Mouse (Mus musculus): ENCODE data around the gene Neurl4. TPM values are rescaled to one million over a fixed set of nuclear protein-coding genes. Genes with fewer than 3 reads are reported as not detected.

Gene Neurl4
- total RNA-seq (2023) = 44.9 TPM

DNA sequence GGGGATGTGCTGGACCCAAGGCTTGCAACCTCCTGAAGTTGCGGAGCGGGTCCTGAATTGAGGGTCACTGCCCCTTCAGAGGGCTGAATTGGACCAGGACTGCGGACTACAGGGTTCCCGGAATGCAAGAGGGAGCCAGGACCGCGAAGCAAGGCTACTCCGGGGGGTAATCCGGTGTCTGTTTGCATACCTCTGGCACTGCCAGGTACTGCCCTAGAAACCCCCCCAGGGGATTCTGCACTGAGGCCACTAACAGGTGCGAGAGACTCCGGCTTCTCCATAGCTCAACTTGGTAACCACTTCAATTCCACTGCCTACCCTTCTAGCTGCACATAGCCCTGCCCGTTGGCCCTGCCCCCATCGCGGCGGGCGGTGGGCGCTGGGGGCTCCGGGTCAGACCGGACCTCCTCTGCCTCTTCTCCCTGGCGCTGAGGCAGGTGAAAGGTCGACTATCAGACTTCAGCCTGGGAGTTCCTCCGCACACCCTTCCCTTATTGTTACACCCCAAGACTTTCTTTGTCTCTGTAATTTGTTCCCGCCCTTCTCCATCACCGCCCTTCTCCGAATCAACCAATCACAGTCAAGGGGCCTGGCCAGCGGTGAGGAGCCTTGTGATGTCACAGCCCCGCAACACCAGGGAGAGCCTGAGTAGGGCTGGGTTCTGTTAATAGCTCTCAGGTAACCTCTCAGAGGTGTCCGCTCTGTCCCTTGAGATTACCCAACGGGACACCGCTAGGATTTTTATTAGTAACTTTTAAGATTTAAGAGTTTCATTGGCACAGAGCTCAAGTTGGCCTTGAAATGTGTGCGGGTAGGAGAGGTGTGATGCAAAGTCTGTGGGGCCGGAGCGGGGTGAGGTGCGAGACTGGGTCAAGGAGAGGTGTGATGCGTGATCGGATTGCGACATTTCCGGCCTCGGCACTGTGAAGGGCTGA, at the start of gene Neurl4, which contains the start of gene 2810408A11Rik:
Gene Neurl4, plus strand, starts transcription at position 602 of the 935 bp plus-strand sequence.
Gene 2810408A11Rik, minus strand, starts transcription at position 517 of the 935 bp plus-strand sequence.

DNA sequence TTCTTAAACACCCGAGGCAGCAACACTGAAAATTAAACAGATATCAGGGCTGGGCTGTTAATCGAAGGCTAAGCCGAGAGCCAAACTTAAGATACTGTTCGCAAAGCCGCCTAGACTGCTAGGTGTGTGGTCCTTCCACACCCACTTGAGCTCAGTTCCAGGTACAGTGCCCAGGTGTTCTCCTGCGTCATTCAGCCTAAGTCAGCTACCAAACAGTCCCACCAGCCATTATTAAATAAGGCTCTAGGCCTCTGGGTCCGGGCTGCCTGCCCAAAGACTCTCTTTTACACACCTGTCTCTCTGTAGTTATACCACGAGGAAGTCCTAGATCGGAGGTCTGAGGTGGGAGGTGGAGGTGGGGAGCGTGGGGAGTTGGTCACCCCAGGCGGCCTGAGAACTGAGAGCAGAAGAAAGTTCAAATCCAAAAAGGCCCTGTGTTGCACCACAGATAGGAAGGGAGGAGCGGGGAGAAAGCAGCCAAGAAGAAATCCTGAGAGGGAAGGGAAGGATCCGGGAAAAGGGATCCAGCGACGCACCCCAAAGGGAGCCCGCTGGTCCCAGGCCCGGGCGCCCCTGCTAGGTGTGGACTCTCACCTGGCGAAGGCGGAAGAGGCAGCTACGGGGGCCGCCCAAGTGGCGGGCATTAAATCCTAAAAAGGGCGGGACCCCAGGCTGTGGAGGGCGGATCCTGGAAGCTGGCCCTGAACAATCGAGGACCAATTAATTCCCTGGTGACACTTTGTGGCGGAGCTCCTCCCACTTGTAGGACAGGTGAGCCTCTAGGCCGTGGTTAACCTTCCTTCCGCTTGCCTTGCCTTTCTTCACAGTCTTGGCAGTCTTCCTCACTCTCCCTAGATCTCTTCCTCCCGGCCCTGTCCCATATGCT, 42.5 kb upstream of the Neurl4 start, which contains the start of gene Tnk1:
Gene Tnk1, minus strand, starts transcription at position 618 of the 886 bp plus-strand sequence.

DNA sequence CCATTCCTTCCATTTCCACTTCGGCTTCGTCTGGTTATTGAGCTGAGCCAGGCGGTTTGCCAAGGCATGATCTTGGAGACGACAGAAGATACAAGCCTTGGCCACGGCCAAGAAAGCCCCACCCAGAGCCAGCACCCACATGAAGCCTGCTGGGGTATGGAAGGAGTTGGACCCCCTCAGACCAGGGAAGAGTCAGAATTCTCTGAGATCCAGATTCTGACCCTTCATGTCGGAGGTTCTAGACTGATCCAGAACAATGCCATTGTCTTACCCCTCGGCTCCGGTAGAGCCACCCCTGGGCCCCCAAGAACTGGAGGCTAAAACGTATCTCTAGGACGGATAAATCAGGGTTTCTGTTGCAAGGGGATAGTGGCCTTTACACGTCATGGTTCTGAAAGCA, 23.0 kb upstream of the Neurl4 start, which contains the start of gene Tmem95:
Gene Tmem95, minus strand, starts transcription at position 141 of the 400 bp plus-strand sequence.

DNA sequence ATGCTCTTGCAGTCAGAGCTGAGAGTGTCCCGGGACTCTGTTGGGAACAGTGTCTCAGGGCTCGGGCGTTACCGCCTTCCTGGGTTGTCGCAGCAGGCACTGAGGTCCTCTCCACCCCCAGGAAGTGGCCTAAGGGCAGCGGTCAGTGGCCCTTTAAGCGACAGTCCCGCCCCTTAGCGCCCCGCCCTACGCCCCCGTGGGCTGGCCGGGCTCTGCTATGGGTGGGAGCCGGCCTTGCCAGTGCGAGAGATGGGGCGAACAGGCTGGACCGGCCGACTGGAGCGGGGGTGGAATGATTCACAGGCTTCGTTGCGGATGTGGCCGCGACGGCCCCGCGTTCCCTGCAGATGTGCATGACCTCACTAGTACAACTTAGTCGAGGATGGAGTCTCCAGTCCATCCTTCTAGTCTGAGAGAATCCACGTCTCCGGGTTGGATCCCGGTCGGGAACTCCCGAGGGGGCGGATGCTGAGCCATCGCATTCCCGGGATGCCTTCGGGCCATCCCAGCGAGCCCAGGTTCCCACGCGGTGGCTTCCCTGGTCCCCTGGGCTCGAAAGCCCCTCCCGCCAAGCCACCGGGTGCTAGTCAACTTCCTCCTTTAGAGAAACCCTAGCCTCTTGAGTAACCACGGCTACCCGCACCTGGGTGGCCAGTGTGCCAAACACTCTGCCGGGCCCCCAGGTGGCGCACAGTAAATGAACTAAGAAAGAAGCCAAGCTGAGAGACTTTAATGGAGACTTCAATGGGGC, 19.8 kb upstream of the Neurl4 start, which contains the start of gene Kctd11:
Gene Kctd11, minus strand, starts transcription at position 554 of the 751 bp plus-strand sequence.

DNA sequence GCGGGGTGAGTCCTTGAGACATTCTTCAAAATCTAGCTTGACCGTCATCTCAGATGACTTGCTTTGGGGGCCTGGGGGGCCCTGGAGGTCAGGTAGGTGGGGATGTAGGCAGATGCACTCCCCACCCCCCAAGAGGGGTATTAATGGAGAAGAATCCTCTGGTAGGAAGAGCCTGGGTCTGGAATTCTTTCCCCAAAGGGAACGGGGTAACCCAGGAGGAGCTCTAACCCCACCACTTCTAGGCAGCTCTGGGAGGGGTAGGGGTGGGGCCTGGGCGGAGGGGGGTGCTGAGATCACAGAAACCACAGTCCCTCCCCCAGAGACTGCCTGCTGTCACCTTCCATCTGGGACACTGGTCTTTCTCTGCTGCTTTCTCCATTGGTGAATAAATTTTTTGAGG, 5.6 kb upstream of the Neurl4 start, which contains the start of gene Acap1:
Gene Acap1, minus strand, starts transcription at position 249 of the 400 bp plus-strand sequence.

DNA sequence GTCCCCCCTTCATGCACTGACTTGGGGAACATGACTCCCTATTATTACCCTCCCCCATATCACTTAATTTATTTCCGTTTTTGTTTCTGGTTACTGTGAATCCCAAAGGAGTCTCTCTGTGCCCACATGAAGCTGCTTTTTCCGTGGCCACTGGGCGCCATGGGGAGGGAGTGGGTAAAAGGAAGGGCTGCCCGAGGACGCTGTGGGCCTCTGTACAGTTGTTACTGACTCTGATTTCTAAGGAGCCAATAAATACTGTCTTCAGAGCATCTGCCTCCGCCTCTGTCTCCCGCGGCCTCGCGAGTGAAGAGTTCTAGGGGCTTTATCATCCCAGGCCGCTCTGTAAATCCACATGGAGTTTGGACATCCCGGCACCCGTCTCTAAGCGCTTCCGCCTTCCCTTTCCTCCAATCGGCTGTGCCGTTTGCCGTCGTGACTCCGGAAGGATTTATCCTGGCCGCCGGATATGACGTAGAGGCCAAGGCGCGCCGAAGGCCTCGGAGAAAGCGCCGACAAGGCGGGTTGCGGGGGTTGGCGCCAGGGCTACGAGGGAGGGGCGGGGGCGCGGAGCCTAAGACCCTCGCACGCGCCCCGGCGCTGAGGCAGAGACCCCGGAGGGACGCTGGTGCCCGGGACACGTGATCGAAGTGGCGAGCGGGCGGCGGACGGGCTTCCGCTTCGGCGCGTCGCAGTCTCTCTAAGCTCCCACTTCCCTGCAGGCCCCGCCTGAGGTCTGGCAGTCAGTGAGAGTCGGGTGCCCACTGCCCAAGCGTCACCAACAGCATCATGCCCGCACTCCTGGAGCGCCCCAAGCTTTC, 12.9 kb downstream of the Neurl4 start, which contains the start of gene Gps2:
Gene Gps2, plus strand, starts transcription at position 335 of the 818 bp plus-strand sequence.

DNA sequence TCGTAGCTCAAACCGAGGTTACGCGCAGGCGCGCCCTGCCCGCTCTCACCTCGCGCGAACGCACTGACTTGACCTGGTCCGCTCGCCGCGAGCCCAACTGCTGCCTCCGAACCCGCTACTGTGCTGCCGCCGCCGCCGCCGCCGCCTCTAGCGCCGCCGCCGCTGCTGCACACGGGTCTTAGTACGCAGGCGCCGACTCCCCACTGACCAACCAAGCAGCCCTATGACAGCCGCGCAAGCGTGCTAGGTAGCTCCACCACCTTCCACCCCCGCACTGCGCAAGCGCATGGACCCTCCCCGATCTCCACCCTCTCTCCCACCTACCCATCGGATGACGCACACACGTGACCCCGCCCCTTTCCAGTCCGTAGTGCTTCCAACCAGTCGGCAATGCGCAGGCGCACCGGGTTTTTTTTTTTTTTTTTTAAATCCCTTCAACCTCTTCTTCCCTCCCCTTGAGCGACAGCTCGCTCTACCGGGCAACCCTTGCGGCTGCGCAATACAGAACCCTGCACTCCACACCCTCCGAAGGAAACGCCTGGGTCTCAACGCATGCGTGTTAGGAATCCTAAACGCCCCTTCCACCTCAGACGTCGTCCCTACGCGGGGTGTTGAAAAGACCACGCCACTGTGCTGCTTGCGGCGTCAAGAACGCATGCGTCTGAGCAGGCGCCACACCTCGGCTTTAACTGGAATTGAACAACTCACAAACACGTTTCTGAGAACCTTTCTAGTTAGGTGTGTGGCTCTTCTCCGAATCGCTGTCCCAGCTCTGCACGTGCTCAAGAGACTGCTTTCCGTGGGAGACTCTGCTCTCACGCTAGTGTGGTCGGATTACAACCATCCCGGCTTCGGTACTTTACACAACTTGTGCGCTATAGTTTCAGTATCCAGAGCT, 20.5 kb downstream of the Neurl4 start, which contains the start of gene Eif5a:
Gene Eif5a, minus strand, starts transcription at position 845 of the 898 bp plus-strand sequence.

DNA sequence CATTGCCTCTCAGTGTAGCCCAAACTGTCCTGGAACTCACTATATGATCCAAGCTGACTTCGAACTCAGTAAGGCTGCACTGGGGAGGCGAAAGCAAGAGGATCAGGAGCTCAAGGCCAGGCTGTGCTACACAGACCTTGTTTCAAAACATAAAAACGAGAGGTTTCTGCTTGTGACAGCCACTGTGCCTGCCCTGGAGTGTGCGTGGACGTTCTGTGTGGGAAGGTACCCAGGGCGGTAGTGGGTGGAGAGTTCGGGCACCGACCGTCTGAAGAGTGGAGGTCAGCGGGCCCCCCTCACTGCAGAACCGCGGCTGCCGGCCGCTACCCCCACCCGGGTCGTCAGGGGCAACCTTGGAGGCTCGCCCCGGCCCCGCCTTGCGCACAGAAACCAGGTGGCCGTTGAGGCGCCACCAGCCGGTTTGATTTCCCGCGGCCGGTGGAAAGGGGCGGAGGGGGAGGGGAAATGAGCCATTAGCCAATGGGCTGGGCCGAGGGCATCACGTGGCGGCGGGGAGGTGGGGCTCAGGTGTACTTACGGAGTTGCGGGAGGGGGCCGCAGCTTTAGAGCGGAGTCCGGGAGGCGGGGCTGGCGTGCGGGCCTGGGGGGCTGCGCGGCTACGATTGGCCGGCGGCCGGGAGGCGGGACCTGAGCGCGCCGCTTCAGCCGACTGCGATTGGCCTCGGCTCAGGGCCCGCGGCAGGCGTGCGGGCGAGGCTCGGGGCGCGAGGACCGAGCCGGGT, 34.4 kb downstream of the Neurl4 start, which contains the start of gene Ybx2:
Gene Ybx2, plus strand, starts transcription at position 660 of the 743 bp plus-strand sequence.

DNA sequence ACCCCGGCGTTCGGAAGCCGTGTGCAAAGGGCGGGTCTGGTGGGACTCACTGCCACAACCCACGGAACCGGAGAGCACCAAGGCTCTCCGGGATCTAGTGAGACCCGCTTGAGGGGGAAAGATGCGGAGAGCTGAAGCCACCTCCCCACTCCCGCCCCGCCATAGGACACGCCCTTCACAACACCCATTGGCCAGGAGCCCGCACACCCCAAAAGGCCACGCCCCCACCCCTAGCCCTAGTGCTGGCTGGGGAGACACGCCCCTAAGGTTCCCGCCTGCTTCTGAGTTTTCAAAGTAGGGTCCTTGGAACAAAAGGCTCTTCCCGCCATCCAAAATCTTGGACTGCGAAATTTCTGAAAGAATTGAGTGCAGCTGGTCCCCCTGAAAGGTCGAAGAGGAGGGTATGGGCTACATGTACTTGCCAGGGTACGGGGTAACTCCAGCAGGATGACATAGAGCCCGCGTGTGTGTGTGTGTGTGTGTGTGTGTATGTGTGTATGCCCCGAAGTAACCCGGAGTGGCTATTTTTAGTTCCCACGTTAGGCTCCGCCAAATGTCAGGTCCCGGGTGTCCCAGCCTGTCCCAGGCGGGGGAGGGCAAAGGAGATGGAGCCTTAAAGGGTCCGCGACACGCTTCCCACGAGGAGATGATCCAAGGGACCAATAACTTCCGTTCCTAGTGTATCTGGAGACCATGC, 47.3 kb downstream of the Neurl4 start, which contains the start of gene Slc2a4:
Gene Slc2a4, minus strand, starts transcription at position 123 of the 697 bp plus-strand sequence.

Other genes with a start within 250 kb of the Neurl4 start
- not detected for gene Sox15, start 245.8 kb upstream of the Neurl4 start, total RNA-seq (2023)
- gene Mpdu1, start 238.4 kb upstream of the Neurl4 start, total RNA-seq (2023) = 60.5 TPM
- gene Cd68, start 234.9 kb upstream of the Neurl4 start, total RNA-seq (2023) = 7.5 TPM
- 892 TPM for gene Eif4a1, start 228.6 kb upstream of the Neurl4 start, total RNA-seq (2023)
- 129 TPM for gene Senp3, start 219.0 kb upstream of the Neurl4 start, total RNA-seq (2023)
- not detected for gene Tnfsf13, start 215.3 kb upstream of the Neurl4 start, total RNA-seq (2023)
- not detected for gene Tnfsf12, start 205.2 kb upstream of the Neurl4 start, total RNA-seq (2023)
- not detected for gene Tnfsfm13, start 205.0 kb upstream of the Neurl4 start, total RNA-seq (2023)
- 188 TPM for gene Polr2a, start 142.4 kb upstream of the Neurl4 start, total RNA-seq (2023)
- gene Slc35g3, start 139.1 kb upstream of the Neurl4 start, total RNA-seq (2023) = not detected
- 52.4 TPM for gene Zbtb4, start 135.2 kb upstream of the Neurl4 start, total RNA-seq (2023)
- 3.1 TPM for gene Chrnb1, start 105.1 kb upstream of the Neurl4 start, total RNA-seq (2023)
- gene Fgf11, start 99.2 kb upstream of the Neurl4 start, total RNA-seq (2023) = not detected
- not detected for gene Tmem102, start 95.4 kb upstream of the Neurl4 start, total RNA-seq (2023)
- gene Gm39566, start 85.8 kb upstream of the Neurl4 start, total RNA-seq (2023) = not detected
- gene Spem2, start 82.6 kb upstream of the Neurl4 start, total RNA-seq (2023) = not detected
- gene Spem1, start 78.9 kb upstream of the Neurl4 start, total RNA-seq (2023) = not detected
- gene Nlgn2, start 63.3 kb upstream of the Neurl4 start, total RNA-seq (2023) = 0.49 TPM
- gene Tmem256, start 62.6 kb upstream of the Neurl4 start, total RNA-seq (2023) = 20.8 TPM
- 18.2 TPM for gene Plscr3, start 54.7 kb upstream of the Neurl4 start, total RNA-seq (2023)
- not detected for gene Tnk1, start 42.3 kb upstream of the Neurl4 start, total RNA-seq (2023)
- gene Tmem95, start 23.1 kb upstream of the Neurl4 start, total RNA-seq (2023) = not detected
- gene Kctd11, start 19.7 kb upstream of the Neurl4 start, total RNA-seq (2023) = 1.0 TPM
- gene Acap1, start 5.5 kb upstream of the Neurl4 start, total RNA-seq (2023) = 435 TPM
- gene 2810408A11Rik, start 85 bp upstream of the Neurl4 start, total RNA-seq (2023) = 2.8 TPM
- 145 TPM for gene Gps2, start 12.8 kb downstream of the Neurl4 start, total RNA-seq (2023)
- 317 TPM for gene Eif5a, start 20.9 kb downstream of the Neurl4 start, total RNA-seq (2023)
- not detected for gene Ybx2, start 34.7 kb downstream of the Neurl4 start, total RNA-seq (2023)
- gene Slc2a4, start 47.1 kb downstream of the Neurl4 start, total RNA-seq (2023) = not detected
- not detected for gene Cldn7, start 63.7 kb downstream of the Neurl4 start, total RNA-seq (2023)
- gene Ctdnep1, start 80.1 kb downstream of the Neurl4 start, total RNA-seq (2023) = 114 TPM
- 36.4 TPM for gene Elp5, start 81.4 kb downstream of the Neurl4 start, total RNA-seq (2023)
- 172 TPM for gene Gabarap, start 90.1 kb downstream of the Neurl4 start, total RNA-seq (2023)
- gene Phf23, start 94.7 kb downstream of the Neurl4 start, total RNA-seq (2023) = 55.3 TPM
- gene Dvl2, start 99.5 kb downstream of the Neurl4 start, total RNA-seq (2023) = 47.2 TPM
- 46.3 TPM for gene Acadvl, start 114.3 kb downstream of the Neurl4 start, total RNA-seq (2023)
- gene Dlg4, start 115.9 kb downstream of the Neurl4 start, total RNA-seq (2023) = 27.8 TPM
- gene Asgr1, start 153.0 kb downstream of the Neurl4 start, total RNA-seq (2023) = not detected
- not detected for gene Asgr2, start 191.6 kb downstream of the Neurl4 start, total RNA-seq (2023)
- gene Mgl2, start 229.3 kb downstream of the Neurl4 start, total RNA-seq (2023) = not detected

All from CD8-positive naive resting alpha-beta T cell, adult 57 days (primary cell).